Mouse (Mus musculus) embryo, embryonic 10.5 days (tissue): ENCODE data around the gene Ppp1r1b.

Source experiments
- DNase-seq: peaks from one replicate; pipeline ENCODE4 v3.0.0-alpha.2; 2015; ENCODE audit warnings: low spot score

Ppp1r1b gene

DNA sequence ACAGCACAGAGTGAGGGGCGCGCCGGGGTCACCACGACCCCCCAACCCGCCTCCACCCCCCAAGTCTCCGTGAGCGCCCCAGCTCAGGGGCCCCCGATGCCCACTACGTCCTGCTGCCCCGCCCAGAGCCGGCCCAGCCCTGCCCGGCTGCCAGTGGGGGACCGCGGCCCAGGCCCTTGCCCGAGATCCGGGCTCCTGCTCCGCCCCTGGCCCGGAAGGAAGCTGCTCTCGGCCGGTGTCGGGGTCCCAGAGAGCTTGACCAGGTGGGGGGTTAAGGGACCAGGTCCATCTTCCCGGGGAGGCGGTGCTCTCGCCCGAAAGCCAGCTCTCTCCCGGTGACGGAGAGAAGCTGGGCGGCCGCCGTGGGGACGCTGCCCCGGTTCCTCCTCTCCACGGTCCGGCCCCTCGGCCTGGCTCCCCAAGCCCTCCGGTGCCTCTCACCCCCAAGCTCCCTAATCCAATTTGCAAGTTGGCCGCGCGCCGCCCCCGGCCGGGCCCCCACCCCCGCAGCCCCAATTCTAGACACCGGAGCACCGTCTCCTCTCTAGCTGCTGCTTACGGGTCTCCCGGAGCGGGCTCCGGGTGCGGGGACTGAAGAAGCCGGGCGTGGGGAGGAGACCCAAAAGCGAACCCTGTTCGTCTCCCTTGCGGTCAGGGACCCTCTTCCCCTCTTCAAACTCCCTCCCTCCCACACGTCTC lies 19.7 kb upstream of the Ppp1r1b start:
- DNase-seq: no peak

DNA sequence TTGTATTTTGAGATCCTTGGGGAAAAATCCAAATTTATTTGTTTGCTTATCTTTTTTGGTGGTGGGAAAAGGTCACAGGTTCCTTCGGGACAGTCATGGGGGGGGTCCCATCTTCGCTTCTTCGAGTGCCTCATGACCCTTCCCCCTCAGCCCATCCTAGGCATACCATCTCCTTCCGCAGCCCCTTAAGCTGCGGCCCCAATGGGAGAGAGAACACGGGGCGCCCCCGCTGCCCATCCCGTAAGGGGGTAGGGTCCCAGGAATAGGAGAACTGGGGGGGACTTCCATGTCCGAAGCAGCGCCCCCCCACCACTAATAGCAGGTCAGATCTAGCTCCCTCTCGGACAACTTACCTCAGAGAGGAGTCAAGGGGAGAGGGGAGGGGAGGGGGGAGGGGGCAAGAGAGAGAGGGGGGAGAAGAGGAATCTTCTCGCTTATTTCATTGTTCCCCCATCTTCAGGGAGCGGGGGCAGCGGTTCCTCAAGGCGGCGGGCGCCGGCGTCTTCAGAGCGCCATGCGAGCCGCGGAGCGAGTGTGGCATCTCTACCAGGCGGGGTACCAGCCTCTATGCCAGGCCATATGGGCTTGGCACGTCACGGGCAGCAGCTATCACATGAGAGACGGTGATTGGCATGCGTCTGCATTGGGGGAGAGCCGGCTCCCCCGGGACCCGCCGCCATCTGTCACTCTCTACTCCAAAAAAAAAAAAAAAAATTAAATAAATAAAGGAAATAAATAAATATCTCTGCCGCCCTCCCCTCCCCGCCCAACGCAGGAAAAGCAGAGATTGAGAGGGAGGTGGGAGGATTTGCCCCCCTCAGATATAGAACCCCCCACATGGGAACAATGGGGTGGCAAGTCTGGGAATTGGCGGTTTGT lies 18.9 kb upstream of the Ppp1r1b start, which contains the start of gene Neurod2:
Gene Neurod2, minus strand, starts transcription at position 568 of the 879 bp plus-strand sequence.
- DNase-seq: no peak

DNA sequence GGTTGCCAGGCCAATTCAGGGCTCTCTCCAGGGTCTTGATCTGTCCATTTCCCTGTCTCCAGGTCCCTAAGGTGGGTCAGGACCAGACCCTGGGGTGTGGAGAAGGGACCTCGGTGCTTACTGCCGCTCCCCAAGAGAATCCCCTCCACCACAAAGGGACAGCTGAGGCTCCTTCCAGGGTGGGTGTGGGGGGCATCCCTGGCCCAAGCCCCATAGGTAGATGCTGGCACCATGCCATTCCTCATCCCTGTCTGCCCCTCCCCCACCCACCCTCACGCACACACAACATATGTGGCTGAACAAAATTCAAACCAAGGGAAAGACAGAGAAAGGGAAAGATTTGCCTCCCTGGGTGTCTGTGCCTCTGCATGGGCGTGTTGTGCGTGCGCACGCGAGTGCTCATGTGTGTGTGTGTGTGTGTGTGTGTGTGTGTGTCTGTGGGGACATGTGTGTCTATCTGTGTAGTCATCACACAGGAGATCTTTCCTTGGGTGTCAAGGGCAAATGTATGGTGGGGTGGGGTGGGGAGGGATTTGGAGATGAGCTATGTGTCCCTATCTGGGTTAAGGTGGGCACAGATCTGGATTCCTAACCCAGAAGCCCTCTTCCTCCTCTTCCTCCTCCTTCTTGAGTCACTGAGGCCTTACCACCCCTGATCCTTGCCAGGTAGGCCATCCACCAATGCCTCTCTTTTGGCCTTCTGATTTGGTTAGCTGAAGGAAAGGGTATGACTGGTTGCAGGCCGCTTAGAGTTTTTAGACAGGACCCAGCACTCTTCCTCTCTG lies 18.1 kb upstream of the Ppp1r1b start:
- no peak for DNase-seq

DNA sequence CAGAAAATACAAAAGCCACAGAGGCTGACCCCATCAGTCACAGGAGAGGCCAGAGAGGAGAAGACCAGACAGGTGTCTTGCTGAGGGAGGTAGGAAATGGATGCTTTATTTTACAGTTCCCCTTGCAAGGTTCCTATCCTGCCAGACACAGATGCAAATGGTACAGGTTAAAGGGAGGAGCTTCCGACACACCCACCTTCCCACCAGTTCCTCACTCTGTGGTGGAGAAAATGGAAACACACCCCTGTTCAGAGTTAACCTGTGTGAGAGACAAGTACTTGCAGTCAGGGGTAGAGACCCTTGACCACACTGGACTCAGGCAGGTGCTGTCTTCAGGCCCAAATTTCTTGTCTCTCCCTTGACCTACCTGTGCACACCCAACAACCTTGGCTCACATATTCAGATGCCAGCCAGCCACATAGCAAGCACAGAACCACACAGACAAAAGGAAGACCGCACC lies 17.4 kb upstream of the Ppp1r1b start:
- DNase-seq: no peak

DNA sequence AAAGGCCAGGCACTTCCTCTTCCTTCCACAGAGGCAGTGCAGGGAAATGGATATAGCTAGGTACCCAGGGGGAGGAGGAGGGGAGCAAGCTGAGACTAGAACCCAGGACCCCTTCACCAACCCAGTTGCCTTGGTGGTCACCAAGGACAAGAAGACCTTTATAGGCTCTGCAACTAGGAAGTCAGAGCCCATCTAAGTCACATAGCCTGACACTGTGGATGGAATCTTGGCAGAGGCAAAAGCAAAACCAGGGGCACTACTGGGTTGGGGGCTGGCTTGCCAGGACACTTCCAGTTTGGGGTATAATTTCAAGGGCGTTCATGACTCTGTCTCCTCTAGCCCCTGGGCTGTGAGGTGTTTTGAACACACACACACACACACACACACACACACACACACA lies 16.8 kb upstream of the Ppp1r1b start:
- DNase-seq: no peak

GRCm38 (mm10) chr11:98332186-98332585 lies 16.0 kb upstream of the Ppp1r1b start:
- no peak for DNase-seq

DNA sequence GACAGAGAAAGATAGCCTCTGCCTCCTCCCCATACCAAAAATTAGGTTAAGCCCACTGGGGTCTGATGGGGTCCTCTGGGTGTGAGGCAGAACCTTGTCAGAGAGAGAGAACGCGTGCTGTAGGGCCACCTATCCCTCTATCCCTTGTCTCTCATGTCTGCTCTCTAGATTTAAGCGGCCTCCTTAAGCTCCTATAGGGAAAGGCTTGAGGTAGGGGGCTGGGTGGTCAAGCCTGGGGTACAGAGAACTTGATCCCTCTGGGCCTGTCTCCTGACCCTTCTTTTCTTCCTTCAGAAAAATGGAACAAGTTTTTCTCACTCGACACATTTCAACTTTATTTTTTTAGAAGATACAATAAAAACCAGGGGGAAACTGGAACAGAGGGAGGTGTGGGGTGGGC lies 15.4 kb upstream of the Ppp1r1b start:
- DNase-seq: no peak

DNA sequence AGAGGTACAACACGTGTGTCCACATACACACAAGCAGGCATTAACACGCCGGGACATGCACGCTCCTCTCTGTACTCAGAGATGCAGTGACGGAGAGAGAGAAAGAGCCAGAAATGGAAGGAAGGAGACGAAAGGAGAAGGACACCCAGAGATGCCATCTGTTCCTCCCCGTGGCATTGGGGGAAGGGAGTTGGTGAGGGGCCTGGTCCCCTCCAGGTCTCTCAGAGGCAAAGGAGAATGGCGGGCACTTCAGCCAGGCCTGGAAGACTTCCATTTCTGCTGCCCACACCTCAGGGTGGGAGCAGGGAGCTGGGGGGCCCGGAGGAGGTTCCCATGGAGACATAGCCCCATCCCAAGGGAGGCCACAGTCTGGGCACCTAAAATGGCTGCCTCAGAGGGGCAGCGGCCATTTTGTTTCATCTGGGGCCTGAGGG lies 14.9 kb upstream of the Ppp1r1b start:
- DNase-seq: no peak

DNA sequence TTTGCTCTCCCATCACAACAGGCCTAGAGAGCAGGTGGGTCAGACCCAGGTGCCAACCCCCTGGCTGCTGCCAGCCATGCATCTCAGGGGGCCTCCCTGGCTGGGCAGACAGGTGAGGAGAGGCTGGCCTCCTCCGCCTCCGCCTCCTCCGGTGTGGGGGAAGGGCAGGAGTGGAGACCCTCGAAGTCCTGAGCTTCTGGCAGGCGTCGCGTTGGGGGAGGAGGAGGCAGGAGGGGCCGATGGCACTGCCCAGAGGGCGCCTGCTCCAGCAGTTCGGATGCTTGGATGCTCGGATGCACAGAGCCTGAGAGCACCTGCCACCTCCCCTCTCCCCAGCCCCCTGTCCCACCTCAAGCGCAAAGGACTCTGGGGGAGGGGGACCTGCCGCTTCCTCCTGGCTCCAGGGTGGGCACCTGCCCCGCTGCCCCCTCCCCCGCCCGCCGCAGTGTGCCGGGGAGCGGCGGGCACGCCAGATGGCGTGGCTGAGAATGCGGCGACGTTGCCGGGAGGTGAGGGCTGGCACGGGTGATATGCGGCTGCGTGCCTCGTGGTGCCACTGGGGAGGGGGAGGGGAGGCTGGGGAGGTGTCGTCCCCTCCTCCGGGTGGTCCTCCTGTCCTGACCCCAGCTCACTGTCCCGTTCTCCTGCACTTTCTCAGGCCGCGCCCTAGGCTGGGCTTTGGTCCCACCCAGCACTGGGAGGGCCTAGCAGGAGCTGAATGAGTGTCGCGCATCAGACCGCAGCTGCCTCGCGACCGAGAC lies 14.0 kb upstream of the Ppp1r1b start:
- DNase-seq: no peak

DNA sequence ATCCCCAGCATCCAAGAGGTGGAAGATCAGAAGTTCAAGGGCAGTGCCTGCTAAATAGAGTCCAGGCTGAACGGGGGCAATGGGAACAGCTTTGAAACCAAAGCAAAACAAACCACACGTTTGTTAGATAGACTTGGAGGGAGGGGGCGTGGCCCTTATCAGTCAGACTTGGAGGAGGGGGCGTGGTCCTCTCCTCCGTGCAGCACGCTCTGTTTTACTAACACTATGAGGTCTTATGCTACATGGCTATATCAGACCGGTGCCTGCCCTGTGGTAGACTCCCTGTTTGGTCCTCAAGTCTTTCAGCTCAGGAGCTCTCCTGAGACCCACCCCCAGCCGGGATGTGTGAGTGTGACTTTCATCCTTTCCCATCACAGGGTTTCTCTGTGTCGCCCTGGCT lies 13.0 kb upstream of the Ppp1r1b start:
- DNase-seq: no peak

DNA sequence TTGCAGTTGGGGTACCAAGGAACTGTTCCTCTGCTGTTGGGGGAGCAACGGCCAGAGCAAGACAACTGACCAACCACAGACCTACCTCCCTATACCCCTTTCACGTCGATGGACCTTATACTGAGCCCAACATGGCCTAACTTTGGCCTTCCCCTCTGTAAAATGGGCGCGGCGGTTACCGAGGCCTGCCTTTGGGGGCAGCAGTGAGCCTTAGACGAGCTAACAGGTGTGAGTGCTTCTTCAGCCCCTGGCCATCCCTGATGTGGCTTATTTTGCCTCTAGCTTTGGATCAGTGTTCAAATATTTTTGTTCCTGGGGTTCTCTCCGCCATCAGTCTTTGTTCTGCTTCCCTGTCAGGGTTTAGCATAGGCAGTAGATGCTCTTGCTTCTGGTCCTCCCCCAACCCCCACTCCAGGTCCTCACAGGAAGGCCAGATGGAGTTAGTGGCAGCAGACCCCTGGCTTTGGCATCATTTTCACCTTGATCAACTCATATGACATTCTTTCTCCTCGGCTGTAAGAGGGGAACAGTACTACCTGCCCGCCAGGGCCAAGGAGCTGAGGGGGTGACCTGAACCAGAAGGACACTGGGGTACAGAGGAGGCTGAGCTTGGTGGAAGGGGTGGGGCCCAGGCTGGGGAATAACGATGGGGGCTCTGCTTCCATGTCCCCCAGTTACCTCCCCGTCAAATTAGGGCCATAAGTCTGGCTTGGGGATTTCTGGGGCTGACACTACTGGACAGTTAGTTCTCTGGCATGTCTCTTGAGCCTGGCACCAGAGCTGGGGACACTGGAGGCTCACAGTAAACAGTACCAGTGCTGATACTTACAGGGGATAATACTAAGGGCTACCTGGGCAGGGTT lies 11.7 kb upstream of the Ppp1r1b start:
- no peak for DNase-seq

DNA sequence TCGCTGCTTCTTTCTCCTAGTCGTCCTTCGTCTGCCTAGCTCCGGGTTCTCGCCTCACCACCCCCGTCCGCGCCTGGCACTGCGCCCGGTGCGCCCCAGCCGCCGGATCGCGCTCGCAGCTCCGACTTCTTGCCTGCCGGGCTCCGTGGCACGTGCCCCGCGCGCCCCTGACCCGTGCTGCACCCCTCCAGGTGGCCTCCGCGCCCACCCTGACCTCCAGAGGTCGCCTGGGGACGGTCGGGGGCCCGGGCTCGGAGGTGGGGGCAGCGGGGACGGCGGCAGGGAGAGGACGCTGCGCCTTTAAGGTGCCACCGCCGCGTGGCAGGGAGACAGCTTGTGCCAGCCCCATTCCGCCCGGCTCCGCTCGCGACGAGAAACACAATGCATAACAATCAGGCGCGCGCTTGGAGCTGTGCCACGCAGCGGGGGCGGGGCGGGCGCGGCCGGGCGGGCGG lies 9.7 kb upstream of the Ppp1r1b start:
- no peak for DNase-seq

GRCm38 (mm10) chr11:98339071-98339501 lies 9.1 kb upstream of the Ppp1r1b start:
- DNase-seq: no peak

DNA sequence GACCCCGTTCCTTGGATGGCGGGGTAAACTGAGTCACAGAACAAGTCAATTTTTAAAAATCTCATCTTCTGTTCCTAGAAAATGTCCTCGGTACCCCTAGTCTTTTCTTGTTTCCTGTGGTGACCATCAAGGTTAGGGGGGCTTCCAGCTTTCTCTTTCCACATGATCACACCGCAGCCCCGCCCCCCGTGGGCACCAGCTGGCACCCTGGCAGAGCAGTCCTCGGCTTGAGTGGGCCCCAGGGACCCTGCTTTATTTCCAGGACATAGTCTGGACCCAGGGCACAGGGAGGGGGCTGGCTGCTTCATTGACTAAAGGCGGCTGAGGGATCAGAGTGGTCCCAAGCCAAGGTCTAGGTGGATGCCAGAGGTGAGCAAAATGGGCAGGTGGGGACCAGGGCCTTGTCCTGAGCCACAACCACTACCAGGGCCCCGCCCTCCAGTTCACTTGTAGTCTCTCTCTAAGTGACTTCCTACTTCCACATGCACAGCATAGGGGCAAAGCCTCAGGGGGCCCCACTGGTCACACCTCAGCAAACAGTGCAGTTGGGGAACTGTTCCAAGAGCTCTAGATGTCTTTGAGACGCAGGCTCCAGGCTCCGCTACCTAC lies 8.4 kb upstream of the Ppp1r1b start:
- no peak for DNase-seq

GRCm38 (mm10) chr11:98340597-98340996 lies 7.6 kb upstream of the Ppp1r1b start:
- DNase-seq: no peak

DNA sequence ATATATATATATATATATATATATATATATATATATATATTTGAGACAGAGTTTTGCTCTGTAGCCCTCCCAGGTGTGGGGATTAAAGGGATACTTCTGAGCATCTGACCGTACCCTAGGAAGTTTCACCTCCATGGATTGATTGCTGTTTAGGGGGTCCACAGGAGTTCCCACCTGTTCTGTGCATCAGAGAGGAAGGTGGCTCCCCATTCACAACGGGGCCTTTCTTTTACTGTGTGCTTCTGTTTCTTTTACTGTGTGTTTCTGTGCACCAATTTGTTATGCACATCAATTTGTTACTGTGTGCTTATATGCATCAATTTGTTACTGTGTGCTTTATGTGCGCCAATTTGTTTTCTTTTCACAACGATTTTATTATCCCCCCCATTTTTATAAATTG lies 7.0 kb upstream of the Ppp1r1b start:
- no peak for DNase-seq

GRCm38 (mm10) chr11:98342000-98342945 lies 5.9 kb upstream of the Ppp1r1b start:
- DNase-seq: peak; percentile 96

GRCm38 (mm10) chr11:98345253-98345652 lies 3.0 kb upstream of the Ppp1r1b start:
- peak; percentile 85 for DNase-seq

DNA sequence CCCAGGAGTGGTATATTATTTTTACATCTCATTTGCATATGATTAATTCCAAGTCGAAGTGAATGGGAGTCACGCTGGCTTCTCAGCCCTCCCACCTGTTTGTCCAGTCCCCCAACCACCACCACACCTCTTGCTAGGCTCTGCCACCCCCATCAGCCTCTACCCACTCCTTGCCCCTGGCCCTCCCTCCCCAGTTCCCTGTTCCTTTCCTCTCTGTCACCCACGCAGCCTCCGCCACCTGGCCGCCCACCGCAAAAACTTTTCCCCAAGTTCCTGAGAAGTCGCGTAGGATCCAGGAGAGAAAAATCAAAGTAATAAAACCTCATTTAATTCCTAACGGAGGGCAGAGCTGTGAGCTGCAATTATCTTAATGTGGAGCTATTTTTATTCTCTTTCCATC lies 2.0 kb upstream of the Ppp1r1b start:
- DNase-seq: no peak
